Comparison of ENCODE assay signal across 8 mouse cellular contexts in the genomic region with DNA sequence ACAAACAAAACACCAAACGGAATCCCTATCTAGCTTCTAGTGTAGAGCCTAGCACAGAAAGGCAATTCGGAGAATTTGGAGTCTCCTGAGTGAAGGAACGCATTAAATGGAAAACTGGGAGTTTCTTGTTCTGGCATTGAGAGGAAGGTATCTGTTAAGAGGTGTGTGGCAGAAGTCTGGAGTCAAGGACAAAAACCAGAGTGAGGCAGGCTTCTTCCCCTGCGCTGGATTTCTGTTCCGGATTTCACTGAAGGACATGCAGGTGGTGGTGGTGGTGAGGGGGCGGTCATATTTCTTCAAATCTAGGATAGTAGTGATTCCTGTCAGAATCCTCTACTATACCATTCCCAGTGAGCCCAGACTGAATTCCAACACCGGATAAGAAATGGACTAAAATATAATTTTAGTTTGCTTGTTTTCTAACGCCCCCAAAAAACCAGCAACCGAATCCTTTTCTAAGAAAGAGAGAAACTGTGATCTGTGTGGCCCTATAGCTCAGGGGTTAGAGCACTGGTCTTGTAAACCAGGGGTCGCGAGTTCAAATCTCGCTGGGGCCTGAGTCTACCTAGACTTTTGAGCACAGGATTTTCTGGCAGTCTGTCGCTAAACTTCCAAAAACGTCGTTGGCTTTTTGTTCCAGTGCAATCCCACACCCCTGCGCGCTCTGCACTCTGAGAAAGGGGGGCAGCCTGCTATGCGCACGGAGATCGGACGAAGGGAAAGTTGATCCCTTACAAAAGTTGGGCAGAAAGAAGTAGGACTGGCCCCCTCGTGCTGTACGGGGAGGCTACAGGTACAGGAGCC. TPM values are rescaled to one million over a fixed set of nuclear protein-coding genes. Genes with fewer than 3 reads are reported as not detected.
DNase-seq lines count a peak whose midpoint lies in the region; ATAC-seq and TF ChIP-seq lines count a peak whose summit lies in the region.

No protein-coding gene starts in this region.

- 0 out of 2 replicates have a peak, but pooled peaks have one; percentile 14 for TF ChIP-seq CTCF in bone marrow macrophage, adult 2 months (IDR thresholded peaks at IDR 0.05; ENCODE audit: low read depth, low read length)

- TF ChIP-seq POLR2A in bone marrow macrophage, adult 2 months (IDR thresholded peaks at IDR 0.05; ENCODE audit: borderline replicate concordance, low read depth, low read length) = no peak

- peak overlapping the region; percentile 76 for H3K4me2 ChIP-seq in embryonic facial prominence, embryonic 15.5 days (replicated peaks)
- H3K4me2 ChIP-seq in heart, embryonic 11.5 days = peak overlapping the region; percentile 80
- H3K4me2 ChIP-seq in kidney, embryonic 15.5 days = peak overlapping the region; percentile 84
- peak overlapping the region; percentile 64 for H3K4me2 ChIP-seq in limb, embryonic 15.5 days
- H3K4me2 ChIP-seq in midbrain, embryonic 16.5 days (ENCODE audit: low read length) = peak overlapping the region; percentile 66

- peak overlapping the region; percentile 61 for H3K4me3 ChIP-seq in bone marrow macrophage, adult 2 months (ENCODE audit: insufficient read depth, low read length)
- peak overlapping the region; percentile 85 for H3K4me3 ChIP-seq in embryonic facial prominence, embryonic 15.5 days (replicated peaks)
- peak overlapping the region; percentile 64 for H3K4me3 ChIP-seq in heart, embryonic 11.5 days (ENCODE audit: low read depth, low read length)
- peak overlapping the region; percentile 65 for H3K4me3 ChIP-seq in kidney, embryonic 15.5 days (replicated peaks)
- peak overlapping the region; percentile 78 for H3K4me3 ChIP-seq in limb, embryonic 15.5 days
- H3K4me3 ChIP-seq in midbrain, embryonic 16.5 days (ENCODE audit: low read depth, low read length) = peak overlapping the region; percentile 59

- H3K27ac ChIP-seq in bone marrow macrophage, adult 2 months (ENCODE audit: insufficient read depth, low read depth, low read length) = peak overlapping the region; percentile 29
- peak overlapping the region; percentile 92 for H3K27ac ChIP-seq in embryonic facial prominence, embryonic 15.5 days (replicated peaks)
- H3K27ac ChIP-seq in heart, embryonic 11.5 days (ENCODE audit: low read depth, low read length) = peak overlapping the region; percentile 80
- H3K27ac ChIP-seq in kidney, embryonic 15.5 days = peak overlapping the region; percentile 94
- H3K27ac ChIP-seq in limb, embryonic 15.5 days = peak overlapping the region; percentile 90
- H3K27ac ChIP-seq in midbrain, embryonic 16.5 days (ENCODE audit: low read length) = peak overlapping the region; percentile 79

- H3K4me1 ChIP-seq in bone marrow macrophage, adult 2 months (ENCODE audit: control insufficient read depth, insufficient read depth, low read length) = peaks cover 10% of the 10 kb centered on the region
- H3K4me1 ChIP-seq in embryonic facial prominence, embryonic 15.5 days = peaks cover 22% of the 10 kb centered on the region
- peaks cover 2% of the 10 kb centered on the region; the same call in 1 of the 2 replicates for H3K4me1 ChIP-seq in heart, embryonic 11.5 days (ENCODE audit: control insufficient read depth, insufficient read depth, low read length)
- H3K4me1 ChIP-seq in kidney, embryonic 15.5 days = peaks cover 26% of the 10 kb centered on the region
- H3K4me1 ChIP-seq in limb, embryonic 15.5 days = peaks cover 12% of the 10 kb centered on the region; the same call in 1 of the 2 replicates
- peaks cover 8% of the 10 kb centered on the region; the same call in 1 of the 2 replicates for H3K4me1 ChIP-seq in midbrain, embryonic 16.5 days (ENCODE audit: control insufficient read depth, insufficient read depth, low read length)

- no peaks in the 10 kb centered on the region for H3K27me3 ChIP-seq in embryonic facial prominence, embryonic 15.5 days
- no peaks in the 10 kb centered on the region for H3K27me3 ChIP-seq in heart, embryonic 11.5 days (ENCODE audit: control insufficient read depth, insufficient read depth, low read length)
- H3K27me3 ChIP-seq in kidney, embryonic 15.5 days = peaks cover 5% of the 10 kb centered on the region; the same call in 1 of the 2 replicates
- peaks cover 9% of the 10 kb centered on the region; the same call in 1 of the 2 replicates for H3K27me3 ChIP-seq in limb, embryonic 15.5 days
- peaks cover 6% of the 10 kb centered on the region for H3K27me3 ChIP-seq in midbrain, embryonic 16.5 days (ENCODE audit: control insufficient read depth, insufficient read depth, low read depth, low read length)

- peak; percentile 83 for DNase-seq in CD4-positive helper T cell, adult 2 months (ENCODE audit: low read depth, low spot score)
- peak; percentile 61 to 69 for DNase-seq in spleen, postnatal 14 days (ENCODE audit: low spot score in 2 of 2)

- ATAC-seq in embryonic facial prominence, embryonic 15.5 days (ENCODE audit: insufficient number of reproducible peaks, low FRiP score, low TSS enrichment, low read depth) = 0 out of 2 replicates have a peak, but pooled peaks have one; percentile 9
- ATAC-seq in heart, embryonic 11.5 days (replicated peaks; ENCODE audit: insufficient number of reproducible peaks, low FRiP score, low TSS enrichment) = peak; percentile 58
- ATAC-seq in kidney, embryonic 15.5 days (replicated peaks; ENCODE audit: low FRiP score) = peak; percentile 34
- ATAC-seq in limb, embryonic 15.5 days (ENCODE audit: insufficient number of reproducible peaks, low FRiP score, low TSS enrichment, low read depth) = 0 out of 2 replicates have a peak, but pooled peaks have one; percentile 16
- peak; percentile 39 for ATAC-seq in midbrain, embryonic 16.5 days

- no peaks in the 10 kb centered on the region for H3K36me3 ChIP-seq in embryonic facial prominence, embryonic 15.5 days
- H3K36me3 ChIP-seq in heart, embryonic 11.5 days (ENCODE audit: control insufficient read depth, insufficient read depth, low read length) = no peaks in the 10 kb centered on the region
- no peaks in the 10 kb centered on the region for H3K36me3 ChIP-seq in kidney, embryonic 15.5 days
- no peaks in the 10 kb centered on the region for H3K36me3 ChIP-seq in limb, embryonic 15.5 days
- H3K36me3 ChIP-seq in midbrain, embryonic 16.5 days (ENCODE audit: control insufficient read depth, insufficient read depth, low read length) = no peaks in the 10 kb centered on the region

- H3K9me3 ChIP-seq in embryonic facial prominence, embryonic 15.5 days (replicated peaks) = no peaks in the 10 kb centered on the region
- H3K9me3 ChIP-seq in heart, embryonic 11.5 days (replicated peaks; ENCODE audit: control insufficient read depth, low read length) = no peaks in the 10 kb centered on the region
- H3K9me3 ChIP-seq in kidney, embryonic 15.5 days (replicated peaks) = no peaks in the 10 kb centered on the region
- no peaks in the 10 kb centered on the region for H3K9me3 ChIP-seq in limb, embryonic 15.5 days
- no peaks in the 10 kb centered on the region for H3K9me3 ChIP-seq in midbrain, embryonic 16.5 days (replicated peaks; ENCODE audit: control insufficient read depth, low read length, poor library complexity, severe bottlenecking)

- H3K9ac ChIP-seq in embryonic facial prominence, embryonic 15.5 days = peak overlapping the region; percentile 68
- H3K9ac ChIP-seq in heart, embryonic 11.5 days (ENCODE audit: low read depth, low read length) = peak overlapping the region; percentile 72
- peak overlapping the region; percentile 54 for H3K9ac ChIP-seq in kidney, embryonic 15.5 days
- H3K9ac ChIP-seq in limb, embryonic 15.5 days = peak overlapping the region; percentile 60
- peak overlapping the region; percentile 65 for H3K9ac ChIP-seq in midbrain, embryonic 16.5 days (ENCODE audit: low read depth, low read length)

- under 1% methylated on average over 23 of the region's 23 CpGs for WGBS in embryonic facial prominence, embryonic 15.5 days
- 1% methylated on average over 23 of the region's 23 CpGs for WGBS in heart, embryonic 11.5 days (ENCODE audit: insufficient replicate concordance)
- under 1% methylated on average over 23 of the region's 23 CpGs for WGBS in kidney, embryonic 15.5 days
- WGBS in limb, embryonic 15.5 days = 1% methylated on average over 23 of the region's 23 CpGs
- 1% methylated on average over 23 of the region's 23 CpGs for WGBS in midbrain, embryonic 16.5 days

RNA-seq across cellular contexts. Expression of a gene that starts 2.5 kb away (rescaled TPM):
- polyA plus RNA-seq in bone marrow macrophage, adult 2 months (2012; ENCODE audit: insufficient read depth, insufficient read length, missing spikeins) = 164 and 169 TPM in 2 replicates
- 55.5 and 57.1 TPM in 2 replicates for polyA plus RNA-seq in embryonic facial prominence, embryonic 15.5 days (2015; fragmentation: Nextera tagmentation; extraction: Ambion mirVana)
- 11.5 and 12.6 TPM in 2 replicates for polyA plus RNA-seq in heart, embryonic 11.5 days (2014; fragmentation: Nextera tagmentation; extraction: Ambion mirVana)
- 37.8 and 40.5 TPM in 2 replicates for polyA plus RNA-seq in kidney, embryonic 15.5 days (2015; fragmentation: Nextera tagmentation; extraction: Ambion mirVana)
- polyA plus RNA-seq in limb, embryonic 15.5 days (2015; fragmentation: Nextera tagmentation; extraction: Ambion mirVana) = 68.6 and 83.1 TPM in 2 replicates
- 13.6 and 15.2 TPM in 2 replicates for polyA plus RNA-seq in midbrain, embryonic 16.5 days (2015; fragmentation: Nextera tagmentation; extraction: Ambion mirVana)

RNA-seq across cellular contexts. Expression of a gene that starts 2.6 kb away (rescaled TPM):
- polyA plus RNA-seq in bone marrow macrophage, adult 2 months (2012; ENCODE audit: insufficient read depth, insufficient read length, missing spikeins) = 31.9 and 39.4 TPM in 2 replicates
- 8.2 and 11.0 TPM in 2 replicates for polyA plus RNA-seq in embryonic facial prominence, embryonic 15.5 days (2015; fragmentation: Nextera tagmentation; extraction: Ambion mirVana)
- polyA plus RNA-seq in heart, embryonic 11.5 days (2014; fragmentation: Nextera tagmentation; extraction: Ambion mirVana) = 2.1 and 2.8 TPM in 2 replicates
- polyA plus RNA-seq in kidney, embryonic 15.5 days (2015; fragmentation: Nextera tagmentation; extraction: Ambion mirVana) = 8.4 and 9.8 TPM in 2 replicates
- polyA plus RNA-seq in limb, embryonic 15.5 days (2015; fragmentation: Nextera tagmentation; extraction: Ambion mirVana) = 10.1 and 10.5 TPM in 2 replicates
- 3.1 and 3.2 TPM in 2 replicates for polyA plus RNA-seq in midbrain, embryonic 16.5 days (2015; fragmentation: Nextera tagmentation; extraction: Ambion mirVana)

RNA-seq across cellular contexts. Expression of a gene that starts 14.1 kb away (rescaled TPM):
- not detected in 2 replicates for polyA plus RNA-seq in bone marrow macrophage, adult 2 months (2012; ENCODE audit: insufficient read depth, insufficient read length, missing spikeins)
- polyA plus RNA-seq in embryonic facial prominence, embryonic 15.5 days (2015; fragmentation: Nextera tagmentation; extraction: Ambion mirVana) = not detected in 2 replicates
- polyA plus RNA-seq in heart, embryonic 11.5 days (2014; fragmentation: Nextera tagmentation; extraction: Ambion mirVana) = not detected in 2 replicates
- 0.04 TPM in 1 of 2 replicates, not detected in the other for polyA plus RNA-seq in kidney, embryonic 15.5 days (2015; fragmentation: Nextera tagmentation; extraction: Ambion mirVana)
- not detected in 2 replicates for polyA plus RNA-seq in limb, embryonic 15.5 days (2015; fragmentation: Nextera tagmentation; extraction: Ambion mirVana)
- polyA plus RNA-seq in midbrain, embryonic 16.5 days (2015; fragmentation: Nextera tagmentation; extraction: Ambion mirVana) = 0.07 TPM in 1 of 2 replicates, not detected in the other

RNA-seq across cellular contexts. Expression of a gene that starts 25.9 kb away (rescaled TPM):
- polyA plus RNA-seq in bone marrow macrophage, adult 2 months (2012; ENCODE audit: insufficient read depth, insufficient read length, missing spikeins) = not detected in 2 replicates
- polyA plus RNA-seq in embryonic facial prominence, embryonic 15.5 days (2015; fragmentation: Nextera tagmentation; extraction: Ambion mirVana) = not detected in 2 replicates
- not detected in 2 replicates for polyA plus RNA-seq in heart, embryonic 11.5 days (2014; fragmentation: Nextera tagmentation; extraction: Ambion mirVana)
- 2.0 and 2.1 TPM in 2 replicates for polyA plus RNA-seq in kidney, embryonic 15.5 days (2015; fragmentation: Nextera tagmentation; extraction: Ambion mirVana)
- not detected in 2 replicates for polyA plus RNA-seq in limb, embryonic 15.5 days (2015; fragmentation: Nextera tagmentation; extraction: Ambion mirVana)
- not detected in 2 replicates for polyA plus RNA-seq in midbrain, embryonic 16.5 days (2015; fragmentation: Nextera tagmentation; extraction: Ambion mirVana)

RNA-seq across cellular contexts. Expression of a gene that starts 30.9 kb away (rescaled TPM):
- not detected in 2 replicates for polyA plus RNA-seq in bone marrow macrophage, adult 2 months (2012; ENCODE audit: insufficient read depth, insufficient read length, missing spikeins)
- 0.43 and 0.56 TPM in 2 replicates for polyA plus RNA-seq in embryonic facial prominence, embryonic 15.5 days (2015; fragmentation: Nextera tagmentation; extraction: Ambion mirVana)
- 0.46 TPM in 1 of 2 replicates, not detected in the other for polyA plus RNA-seq in heart, embryonic 11.5 days (2014; fragmentation: Nextera tagmentation; extraction: Ambion mirVana)
- polyA plus RNA-seq in kidney, embryonic 15.5 days (2015; fragmentation: Nextera tagmentation; extraction: Ambion mirVana) = 10.2 and 11.1 TPM in 2 replicates
- polyA plus RNA-seq in limb, embryonic 15.5 days (2015; fragmentation: Nextera tagmentation; extraction: Ambion mirVana) = not detected in 2 replicates
- not detected in 2 replicates for polyA plus RNA-seq in midbrain, embryonic 16.5 days (2015; fragmentation: Nextera tagmentation; extraction: Ambion mirVana)

Comparison
In these comparisons a context has a peak if more than half of its experiments do, and no peak if none do; other contexts are left out.
1. Peak in every context shown above with its lines: DNase-seq, ATAC-seq, H3K4me3 ChIP-seq and H3K27ac ChIP-seq.
2. H3K27ac ChIP-seq: peak in every context shown above with its lines; median percentile 94 in kidney, embryonic 15.5 days; 92 in embryonic facial prominence, embryonic 15.5 days; 90 in limb, embryonic 15.5 days; 80 in heart, embryonic 11.5 days; 79 in midbrain, embryonic 16.5 days; 29 in bone marrow macrophage, adult 2 months.